Mouse (Mus musculus) midbrain, postnatal 0 days (tissue): ENCODE measurements around the gene Bloc1s6. TPM values are rescaled to one million over a fixed set of nuclear protein-coding genes. Genes with fewer than 3 reads are reported as not detected.

Source experiments
- ATAC-seq: fragments of 200-750 bp; cut with Nextera tagmentation; 2 replicates; pipeline ENCODE4 v1.8.0; 2017; ENCODE audit warnings: moderate number of reproducible peaks, mild to moderate bottlenecking, moderate TSS enrichment, moderate library complexity; ENCODE audit not compliant: low FRiP score
- DNase-seq: peaks from one replicate; pipeline ENCODE4 v3.0.0-alpha.2; 2015; ENCODE audit warnings: low spot score
- H3K27ac ChIP-seq: fragments of 300-500 bp; sonication (generic); 2 replicates; pipeline ENCODE4 v1.5.1; 2014; ENCODE audit warnings: low read depth, mild to moderate bottlenecking, low read length, mixed read lengths
- H3K27me3 ChIP-seq: fragments of 300-500 bp; sonication (generic); 2 replicates; pipeline ENCODE4 v1.6.1; 2014; ENCODE audit warnings: low read length, control low read depth, mixed read lengths; ENCODE audit not compliant: insufficient read depth
- H3K36me3 ChIP-seq: fragments of 300-500 bp; sonication (generic); 2 replicates; pipeline ENCODE4 v1.6.1; 2014; ENCODE audit warnings: low read length, control low read depth, mixed read lengths; ENCODE audit not compliant: insufficient read depth
- H3K4me1 ChIP-seq: fragments of 300-500 bp; sonication (generic); 2 replicates; pipeline ENCODE4 v1.6.1; 2014; ENCODE audit warnings: mild to moderate bottlenecking, control low read depth, antibody characterized with exemption, low read length, mixed read lengths; ENCODE audit not compliant: insufficient read depth
- H3K4me2 ChIP-seq: fragments of 300-500 bp; sonication (generic); 2 replicates; pipeline ENCODE4 v1.6.1; 2014; ENCODE audit warnings: low read depth, mild to moderate bottlenecking, low read length, mixed read lengths; ENCODE audit not compliant: poor library complexity, severe bottlenecking
- H3K4me3 ChIP-seq: fragments of 300-500 bp; sonication (generic); 2 replicates; pipeline ENCODE4 v1.5.1; 2014; ENCODE audit warnings: low read depth, mild to moderate bottlenecking, low read length, moderate library complexity
- H3K9ac ChIP-seq: fragments of 300-500 bp; sonication (generic); replicated peaks from 2 replicates; pipeline ENCODE4 v1.6.1; 2014; ENCODE audit warnings: mild to moderate bottlenecking, low read length, moderate library complexity, mixed read lengths; ENCODE audit not compliant: poor library complexity, severe bottlenecking
- H3K9me3 ChIP-seq: fragments of 300-500 bp; sonication (generic); 2 replicates; pipeline ENCODE4 v1.6.1; 2016; ENCODE audit warnings: low read length, control low read depth
- CTCF ChIP-seq: IDR thresholded peaks from 2 replicates; pipeline ENCODE4 v1.5.1; 2016; ENCODE audit warnings: antibody characterized with exemption, mild to moderate bottlenecking
- WGBS: fragments of 180-500 bp; shearing (Covaris S2); extraction: QIAGEN DNeasy Blood & Tissue Kit; methylation state at CpG from one replicate; pipeline ENCODE4 v1.1.7; 2014; 5-methylcytosine and 5-hydroxymethylcytosine counted together
- polyA plus RNA-seq: library from polyadenylated mRNA; unstranded; fragments of >200 nt; fragmentation: Nextera tagmentation; extraction: Ambion mirVana; gene quantifications from 2 replicates; pipeline ENCODE4 v1.2.1, GENCODE M21; 2015
- total RNA-seq: library from RNA; depleted of rRNA; stranded (reverse); fragments of >200 nt; gene quantifications from 2 replicates; pipeline ENCODE4 v1.2.3, GENCODE M21; 2014; rRNA removed

The Bloc1s6 gene
- total and polyA plus RNA-seq, 2 experiments from 2014 or later = 76.7 to 115 TPM

DNA sequence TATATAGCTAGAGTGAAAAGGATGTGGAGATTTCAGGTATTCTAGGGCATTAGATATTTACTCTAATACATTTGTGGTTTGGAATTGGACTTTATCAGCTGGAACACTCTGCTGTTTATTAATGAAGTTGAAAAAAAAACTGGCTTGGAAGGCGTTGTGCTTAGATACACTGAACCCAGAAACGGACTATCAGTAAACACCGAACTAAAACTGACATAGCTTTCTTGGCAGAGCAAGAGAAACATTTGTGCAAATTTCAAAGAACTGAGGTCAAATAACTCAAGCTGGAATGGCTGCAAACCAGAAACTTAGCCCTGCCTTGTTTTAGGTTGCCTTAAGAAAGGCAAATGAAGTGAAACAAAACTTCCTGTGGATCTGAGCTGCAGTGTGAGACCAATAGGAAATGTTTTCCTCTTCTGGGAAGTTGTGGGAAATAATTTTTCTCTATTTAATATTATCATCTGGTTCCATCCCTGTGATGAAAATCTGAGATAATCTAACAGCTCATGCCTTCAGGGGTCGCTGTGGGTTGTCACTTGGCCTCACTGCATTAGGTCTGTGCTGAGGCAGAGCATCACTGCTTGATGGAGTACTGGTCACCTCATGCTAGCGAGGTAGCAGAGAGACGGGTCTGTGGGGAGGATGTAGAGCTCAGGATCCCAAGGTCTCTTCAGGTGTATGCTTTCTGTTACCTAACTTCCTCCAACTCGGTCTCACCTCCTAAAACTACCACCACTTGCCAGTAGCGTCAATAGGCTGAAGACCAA is 43.5 kb downstream of the Bloc1s6 start:
- Histone ChIP-seq H3K4me3 (no peak overlapping the region), H3K27me3 (no peaks in the 10 kb centered on the region), H3K4me1 (no peaks in the 10 kb centered on the region), H3K27ac (no peak overlapping the region), H3K4me2 (no peak overlapping the region), H3K36me3 (no peaks in the 10 kb centered on the region), H3K9me3 (no peaks in the 10 kb centered on the region), H3K9ac (no peak overlapping the region)
- no peak for DNase-seq
- ATAC-seq = no peak
- no peak for TF ChIP-seq CTCF
- WGBS = 76% methylated on average over 8 of the region's 8 CpGs

DNA sequence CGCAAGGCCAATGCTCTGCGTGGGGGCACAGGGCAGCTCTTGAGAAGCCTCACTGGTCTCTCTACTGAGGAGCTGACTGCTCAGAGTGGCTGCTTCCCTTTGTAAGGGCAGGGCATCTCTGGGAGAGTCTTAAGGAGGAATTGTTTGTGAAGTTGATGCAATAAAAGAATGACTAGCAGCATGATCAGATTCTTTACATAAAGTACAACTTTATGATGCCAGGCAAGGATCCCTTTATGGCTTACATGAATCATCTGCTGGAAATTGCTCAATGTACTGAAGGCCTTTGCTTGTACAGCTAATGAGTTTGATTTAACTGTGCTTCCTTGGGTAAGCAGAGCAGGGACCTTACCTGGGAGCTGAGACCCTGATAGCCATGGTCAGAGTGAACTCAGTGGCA is 45.4 kb downstream of the Bloc1s6 start:
- no peak overlapping the region for H3K9ac ChIP-seq
- no peaks in the 10 kb centered on the region for H3K27me3 ChIP-seq
- TF ChIP-seq CTCF = no peak
- no peak overlapping the region for H3K4me2 ChIP-seq
- H3K4me3 ChIP-seq = no peak overlapping the region
- no peak for DNase-seq
- H3K36me3 ChIP-seq = no peaks in the 10 kb centered on the region
- H3K9me3 ChIP-seq = no peaks in the 10 kb centered on the region
- WGBS = 95% methylated on average over 2 of the region's 2 CpGs
- no peak overlapping the region for H3K27ac ChIP-seq
- ATAC-seq = no peak
- H3K4me1 ChIP-seq = no peaks in the 10 kb centered on the region

DNA sequence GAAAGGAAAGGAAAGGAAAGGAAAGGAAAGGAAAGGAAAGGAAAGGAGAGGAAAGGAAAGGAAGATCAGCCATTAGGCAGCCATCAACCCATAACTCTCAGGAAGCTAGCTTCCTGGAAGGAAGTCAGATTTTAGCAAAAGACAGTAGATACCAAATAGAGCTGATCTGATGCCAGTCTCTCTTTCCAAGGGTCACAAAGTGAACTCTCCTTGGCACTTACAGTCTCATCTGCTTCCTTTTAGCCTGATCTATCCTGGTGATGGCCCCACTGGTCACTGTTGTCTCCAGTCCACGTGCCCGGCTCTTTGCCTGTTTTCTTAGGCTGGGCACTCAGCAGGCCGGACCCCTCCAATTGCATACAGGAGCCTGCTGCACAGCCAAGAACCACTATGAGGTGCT is 46.4 kb downstream of the Bloc1s6 start:
- no peaks in the 10 kb centered on the region for H3K4me1 ChIP-seq
- no peaks in the 10 kb centered on the region for H3K36me3 ChIP-seq
- TF ChIP-seq CTCF = no peak
- ATAC-seq = no peak
- H3K4me2 ChIP-seq = no peak overlapping the region
- H3K4me3 ChIP-seq = no peak overlapping the region
- H3K9ac ChIP-seq = no peak overlapping the region
- no peak overlapping the region for H3K27ac ChIP-seq
- no peak for DNase-seq
- no peaks in the 10 kb centered on the region for H3K27me3 ChIP-seq
- 94% methylated on average over 3 of the region's 3 CpGs for WGBS
- no peaks in the 10 kb centered on the region for H3K9me3 ChIP-seq

DNA sequence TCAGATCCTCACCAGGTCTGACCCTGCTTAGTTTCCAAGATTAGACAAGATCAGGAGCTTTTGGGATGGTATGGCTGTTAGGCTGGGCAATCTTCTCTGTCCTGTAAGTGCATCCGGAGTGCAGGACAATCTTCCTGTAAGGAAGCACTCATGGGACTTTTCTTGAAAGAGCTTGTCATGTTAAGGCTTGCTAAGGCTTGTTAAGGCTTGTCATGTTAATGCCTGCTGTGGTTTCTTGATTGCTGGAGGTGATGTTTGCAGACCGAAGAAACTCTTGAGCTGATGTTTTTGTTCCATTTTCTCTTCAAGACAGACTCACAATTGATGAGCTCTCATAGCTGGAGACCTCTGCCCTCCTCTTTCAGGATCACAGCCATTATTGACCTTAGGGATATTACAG is 47.9 kb downstream of the Bloc1s6 start:
- Histone ChIP-seq H3K9ac (no peak overlapping the region), H3K27ac (no peak overlapping the region), H3K4me2 (no peak overlapping the region), H3K4me1 (no peaks in the 10 kb centered on the region), H3K36me3 (no peaks in the 10 kb centered on the region), H3K4me3 (no peak overlapping the region), H3K27me3 (no peaks in the 10 kb centered on the region), H3K9me3 (no peaks in the 10 kb centered on the region)
- WGBS = 93% methylated on average over 2 of the region's 2 CpGs
- DNase-seq (no peak), ATAC-seq (no peak)
- no peak for TF ChIP-seq CTCF

DNA sequence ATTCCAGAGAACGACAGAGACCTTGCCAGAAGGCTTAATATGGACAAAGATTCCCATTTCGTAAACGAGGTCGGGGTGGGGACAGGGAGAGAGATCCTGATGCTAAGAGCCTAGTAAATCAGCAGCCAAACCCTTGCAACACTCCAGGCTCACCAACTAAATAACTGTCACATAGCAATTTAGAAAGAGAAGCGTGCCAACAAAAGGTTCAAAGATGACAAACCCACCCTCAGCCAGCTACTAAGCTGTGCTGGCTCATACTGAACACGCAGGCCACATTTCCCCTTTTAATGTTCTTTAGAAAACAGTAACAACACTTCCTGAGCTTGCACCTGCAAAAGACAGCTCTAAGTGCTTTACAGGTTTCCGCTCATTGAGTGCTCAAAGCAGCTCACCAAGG is 51.0 kb downstream of the Bloc1s6 start:
- no peaks in the 10 kb centered on the region for H3K27me3 ChIP-seq
- no peak overlapping the region for H3K9ac ChIP-seq
- WGBS = 82% methylated on average over 7 of the region's 7 CpGs
- no peak overlapping the region for H3K4me3 ChIP-seq
- no peak overlapping the region for H3K4me2 ChIP-seq
- no peak overlapping the region for H3K27ac ChIP-seq
- no peak for ATAC-seq
- no peaks in the 10 kb centered on the region for H3K9me3 ChIP-seq
- TF ChIP-seq CTCF = no peak
- no peaks in the 10 kb centered on the region for H3K4me1 ChIP-seq
- H3K36me3 ChIP-seq = no peaks in the 10 kb centered on the region
- DNase-seq = no peak

DNA sequence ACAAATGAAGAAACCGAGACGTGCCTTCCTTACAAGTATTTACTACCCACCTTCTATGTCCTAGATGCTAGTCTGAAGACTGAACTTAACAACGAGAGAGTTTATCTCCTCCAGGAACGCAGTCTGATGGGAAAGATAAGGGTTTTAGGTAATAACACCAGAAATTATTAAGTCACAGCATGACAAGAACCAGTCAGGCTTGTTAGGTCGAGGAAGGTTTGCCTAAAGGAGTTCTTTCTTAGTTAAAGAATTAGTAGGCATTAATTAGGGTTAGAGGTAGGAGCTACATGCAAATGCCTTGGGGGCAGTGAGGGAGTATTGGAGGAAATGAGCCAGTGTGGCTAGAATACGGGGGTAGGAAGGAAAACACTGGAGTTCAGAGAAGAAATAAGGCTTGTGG is 51.4 kb downstream of the Bloc1s6 start:
- Histone ChIP-seq H3K27ac (no peak overlapping the region), H3K4me2 (no peak overlapping the region), H3K9ac (no peak overlapping the region), H3K9me3 (no peaks in the 10 kb centered on the region), H3K4me3 (no peak overlapping the region), H3K4me1 (no peaks in the 10 kb centered on the region), H3K36me3 (no peaks in the 10 kb centered on the region), H3K27me3 (no peaks in the 10 kb centered on the region)
- no peak for DNase-seq
- no peak for TF ChIP-seq CTCF
- ATAC-seq = no peak
- 74% methylated on average over 6 of the region's 6 CpGs for WGBS

Other genes with a start within 250 kb of the Bloc1s6 start
- 44.9 and 55.5 TPM in 2 replicates for gene Gatm, start 127.2 kb upstream of the Bloc1s6 start, total RNA-seq
- 68.4 and 72.1 TPM in 2 replicates for gene Gatm, start 127.2 kb upstream of the Bloc1s6 start, polyA plus RNA-seq
- 1.0 TPM in 1 of 2 replicates, not detected in the other for gene AA467197, start 101.5 kb upstream of the Bloc1s6 start, total RNA-seq
- 0.47 and 1.0 TPM in 2 replicates for gene AA467197, start 101.5 kb upstream of the Bloc1s6 start, polyA plus RNA-seq
- gene Slc30a4, start 35.8 kb upstream of the Bloc1s6 start, total RNA-seq = 31.6 and 38.6 TPM in 2 replicates
- gene Slc30a4, start 35.8 kb upstream of the Bloc1s6 start, polyA plus RNA-seq = 5.3 and 6.1 TPM in 2 replicates
- 2.8 and 4.2 TPM in 2 replicates for gene Sqor, start 26.7 kb downstream of the Bloc1s6 start, total RNA-seq
- 2.8 and 3.6 TPM in 2 replicates for gene Sqor, start 26.7 kb downstream of the Bloc1s6 start, polyA plus RNA-seq